Mouse (Mus musculus): ENCODE results near the gene Tpst2.

GRCm38 (mm10) chr5:112256457-112256856 is 20.0 kb upstream of the Tpst2 start:
- no peak for TF ChIP-seq CTCF (IDR thresholded peaks at IDR 0.05; ENCODE audit: low read depth, low read length)
- no peak for TF ChIP-seq GATA1 (IDR thresholded peaks at IDR 0.05; ENCODE audit: borderline replicate concordance, low read length)
- no peak for TF ChIP-seq GATA2 (IDR thresholded peaks at IDR 0.05; ENCODE audit: borderline replicate concordance, low read depth, low read length)
- no peak for TF ChIP-seq POLR2AphosphoS5 (IDR thresholded peaks at IDR 0.05; ENCODE audit: insufficient replicate concordance, low read depth, low read length)

Data from G1E (cell line).